Mouse (Mus musculus) intestine, embryonic 16.5 days (tissue): Measurements from ENCODE around the gene Srrm4. TPM values are rescaled to one million over a fixed set of nuclear protein-coding genes. Genes with fewer than 3 reads are reported as not detected.

ENCODE experiments used
- ATAC-seq: fragments of 200-750 bp; cut with Nextera tagmentation; 2 replicates; pipeline ENCODE4 v1.8.0; 2017; ENCODE audit warnings: moderate TSS enrichment, moderate library complexity
- H3K27ac ChIP-seq: fragments of 300-500 bp; sonication (generic); 2 replicates; pipeline ENCODE4 v1.5.1; 2014; ENCODE audit warnings: mild to moderate bottlenecking, low read length
- H3K27me3 ChIP-seq: fragments of 300-500 bp; sonication (generic); replicated peaks from 2 replicates; pipeline ENCODE4 v1.6.1; 2014; ENCODE audit warnings: low read length, control low read depth, mixed read lengths; ENCODE audit not compliant: control insufficient read depth, insufficient read depth
- H3K36me3 ChIP-seq: fragments of 300-500 bp; sonication (generic); 2 replicates; pipeline ENCODE4 v1.6.1; 2014; ENCODE audit warnings: low read length, control low read depth; ENCODE audit not compliant: control insufficient read depth, insufficient read depth
- H3K4me1 ChIP-seq: fragments of 300-500 bp; sonication (generic); 2 replicates; pipeline ENCODE4 v1.6.1; 2014; ENCODE audit warnings: low read length, control low read depth, mixed read lengths; ENCODE audit not compliant: control insufficient read depth, insufficient read depth
- H3K4me2 ChIP-seq: fragments of 300-500 bp; sonication (generic); 2 replicates; pipeline ENCODE4 v1.6.1; 2014; ENCODE audit warnings: low read depth, low read length, control low read depth
- H3K4me3 ChIP-seq: fragments of 300-500 bp; sonication (generic); 2 replicates; pipeline ENCODE4 v1.5.1; 2014; ENCODE audit warnings: mild to moderate bottlenecking, low read length
- H3K9ac ChIP-seq: fragments of 300-500 bp; sonication (generic); 2 replicates; pipeline ENCODE4 v1.6.1; 2014; ENCODE audit warnings: low read depth, low read length
- H3K9me3 ChIP-seq: fragments of 300-500 bp; sonication (generic); 2 replicates; pipeline ENCODE4 v1.6.1; 2016; ENCODE audit warnings: low read length, control low read depth; ENCODE audit not compliant: control insufficient read depth
- WGBS: fragments of 180-500 bp; shearing (Covaris S2); extraction: QIAGEN DNeasy Blood & Tissue Kit; methylation state at CpG from one replicate; pipeline ENCODE4 v1.1.7; 2014; 5-methylcytosine and 5-hydroxymethylcytosine counted together
- polyA plus RNA-seq: library from polyadenylated mRNA; unstranded; fragments of >200 nt; fragmentation: Nextera tagmentation; extraction: Ambion mirVana; gene quantifications from 2 replicates; pipeline ENCODE4 v1.2.1, GENCODE M21; 2015

Srrm4 gene
- 1.4 and 1.5 TPM in 2 replicates for polyA plus RNA-seq

- Histone ChIP-seq H3K4me2 (peak within 1 kb of the TSS; percentile 30), H3K27ac (no peak within 1 kb of the TSS), H3K36me3 (no peaks in the 10 kb centered on the region), H3K4me1 (no peaks in the 10 kb centered on the region), H3K9me3 (no peaks in the 10 kb centered on the region), H3K4me3 (peak within 1 kb of the TSS; percentile 29), H3K27me3 (peaks cover 24% of the 10 kb centered on the region), H3K9ac (no peak within 1 kb of the TSS)
- peak; percentile 59 for ATAC-seq
- WGBS = under 1% methylated on average over 53 of the region's 53 CpGs
Observed at GRCm38 (mm10) chr5:116591346-116592048, at the start of gene Srrm4. Gene Srrm4 (minus strand): TSS chr5:116591817.

- Histone ChIP-seq H3K27me3 (peaks cover 24% of the 10 kb centered on the region), H3K4me3 (no peak overlapping the region), H3K27ac (no peak overlapping the region), H3K4me1 (no peaks in the 10 kb centered on the region), H3K36me3 (no peaks in the 10 kb centered on the region), H3K9me3 (no peaks in the 10 kb centered on the region), H3K9ac (no peak overlapping the region), H3K4me2 (0 out of 2 replicates have a peak overlapping the region, but pooled peaks have one; percentile 12)
- 3% methylated on average over 12 of the region's 12 CpGs for WGBS
- ATAC-seq = no peak
Observed at GRCm38 (mm10) chr5:116592801-116593430, 1.3 kb upstream of the Srrm4 start.

- no peak overlapping the region for H3K9ac ChIP-seq
- H3K27me3 ChIP-seq = peaks cover 24% of the 10 kb centered on the region
- H3K4me3 ChIP-seq = peak overlapping the region; percentile 29
- peak overlapping the region; percentile 30; the same call in 1 of the 2 replicates for H3K4me2 ChIP-seq
- no peak for ATAC-seq
- no peaks in the 10 kb centered on the region for H3K9me3 ChIP-seq
- WGBS = 2% methylated on average over 32 of the region's 32 CpGs
- no peaks in the 10 kb centered on the region for H3K36me3 ChIP-seq
- no peaks in the 10 kb centered on the region for H3K4me1 ChIP-seq
- no peak overlapping the region for H3K27ac ChIP-seq
Observed at GRCm38 (mm10) chr5:116592049-116592800, 608 bp upstream of the Srrm4 start.

GRCm38 (mm10) chr5:116590698-116591097 lies 919 bp downstream of the Srrm4 start:
- no peaks in the 10 kb centered on the region for H3K9me3 ChIP-seq
- 0 out of 2 replicates have a peak overlapping the region, but pooled peaks have one; percentile 29 for H3K4me3 ChIP-seq
- H3K36me3 ChIP-seq = no peaks in the 10 kb centered on the region
- H3K4me1 ChIP-seq = no peaks in the 10 kb centered on the region
- WGBS = 8% methylated on average over 10 of the region's 10 CpGs
- no peak for ATAC-seq
- H3K4me2 ChIP-seq = no peak overlapping the region
- peaks cover 24% of the 10 kb centered on the region for H3K27me3 ChIP-seq
- no peak overlapping the region for H3K27ac ChIP-seq
- H3K9ac ChIP-seq = no peak overlapping the region

- WGBS = 63% methylated on average over 8 of the region's 8 CpGs
- Histone ChIP-seq H3K4me1 (no peaks in the 10 kb centered on the region), H3K36me3 (no peaks in the 10 kb centered on the region), H3K9ac (no peak overlapping the region), H3K4me3 (peak overlapping the region; percentile 12; the same call in 1 of the 2 replicates), H3K9me3 (no peaks in the 10 kb centered on the region), H3K27ac (no peak overlapping the region), H3K4me2 (no peak overlapping the region), H3K27me3 (peaks cover 24% of the 10 kb centered on the region)
- no peak for ATAC-seq
Observed at GRCm38 (mm10) chr5:116589631-116590030, 2.0 kb downstream of the Srrm4 start.

- H3K4me1 ChIP-seq = no peaks in the 10 kb centered on the region
- no peaks in the 10 kb centered on the region for H3K36me3 ChIP-seq
- H3K9ac ChIP-seq = no peak overlapping the region
- H3K27me3 ChIP-seq = peaks cover 24% of the 10 kb centered on the region
- ATAC-seq = no peak
- no peaks in the 10 kb centered on the region for H3K9me3 ChIP-seq
- H3K4me2 ChIP-seq = no peak overlapping the region
- H3K27ac ChIP-seq = no peak overlapping the region
- no peak overlapping the region for H3K4me3 ChIP-seq
- WGBS = 55% methylated on average over 10 of the region's 10 CpGs
Observed at GRCm38 (mm10) chr5:116588836-116589235, 2.8 kb downstream of the Srrm4 start.

GRCm38 (mm10) chr5:116579533-116579932 lies 12.1 kb downstream of the Srrm4 start:
- Histone ChIP-seq H3K36me3 (no peaks in the 10 kb centered on the region), H3K4me1 (no peaks in the 10 kb centered on the region), H3K9ac (no peak overlapping the region), H3K4me2 (no peak overlapping the region), H3K27me3 (no peaks in the 10 kb centered on the region), H3K4me3 (no peak overlapping the region), H3K9me3 (no peaks in the 10 kb centered on the region), H3K27ac (no peak overlapping the region)
- WGBS = 86% methylated on average over 8 of the region's 8 CpGs
- no peak for ATAC-seq

- no peak for ATAC-seq
- WGBS = 75% methylated on average over 5 of the region's 5 CpGs
- no peak overlapping the region for H3K4me2 ChIP-seq
- no peaks in the 10 kb centered on the region for H3K27me3 ChIP-seq
- H3K27ac ChIP-seq = no peak overlapping the region
- H3K4me3 ChIP-seq = no peak overlapping the region
- H3K36me3 ChIP-seq = no peaks in the 10 kb centered on the region
- no peaks in the 10 kb centered on the region for H3K9me3 ChIP-seq
- H3K4me1 ChIP-seq = no peaks in the 10 kb centered on the region
- no peak overlapping the region for H3K9ac ChIP-seq
Observed at GRCm38 (mm10) chr5:116577082-116577481, 14.5 kb downstream of the Srrm4 start.

- no peak for ATAC-seq
- H3K9ac ChIP-seq = no peak overlapping the region
- H3K27ac ChIP-seq = no peak overlapping the region
- no peak overlapping the region for H3K4me2 ChIP-seq
- 39% methylated on average over 9 of the region's 9 CpGs for whole genome bisulfite sequencing
- no peaks in the 10 kb centered on the region for H3K4me1 ChIP-seq
- no peak overlapping the region for H3K4me3 ChIP-seq
- H3K36me3 ChIP-seq = no peaks in the 10 kb centered on the region
- no peaks in the 10 kb centered on the region for H3K9me3 ChIP-seq
- no peaks in the 10 kb centered on the region for H3K27me3 ChIP-seq
Observed at GRCm38 (mm10) chr5:116573307-116573706, 18.3 kb downstream of the Srrm4 start.
